Mouse (Mus musculus) spleen, embryonic (tissue): ENCODE measurements around the gene Rpl22.

Experiments
- CTCF ChIA-PET: fragments of 350-600 bp; sonication (Branson Sonifier 250); formaldehyde crosslinking; loops from one replicate; lab custom pipeline; 2022; lab: Charles Lee

Gene Rpl22

GRCm38 (mm10) chr4:152337772-152338171 lies 12.2 kb downstream of the Rpl22 start:
- CTCF ChIA-PET = no interaction called here

- CTCF ChIA-PET = interaction anchor here (0.6 kb wide), 1 partner anchor 1823 kb away, joined by 3 read pairs; no protein-coding TSS in a partner anchor
Measured at GRCm38 (mm10) chr4:152338419-152339292, 13.1 kb downstream of the Rpl22 start, which contains the start of gene Chd5. TSS of gene Chd5 (plus strand) at chr4:152338651.

GRCm38 (mm10) chr4:152339293-152339790 lies 13.8 kb downstream of the Rpl22 start:
- CTCF ChIA-PET = no interaction called here

GRCm38 (mm10) chr4:152340584-152341284 lies 15.2 kb downstream of the Rpl22 start:
- CTCF ChIA-PET = no interaction called here

GRCm38 (mm10) chr4:152343296-152343695 lies 17.8 kb downstream of the Rpl22 start:
- CTCF ChIA-PET = interaction anchor here (0.7 kb wide), 1 partner anchor 8 kb away, joined by 5 read pairs; no protein-coding TSS in a partner anchor

- CTCF ChIA-PET = no interaction called here
Measured at GRCm38 (mm10) chr4:152344651-152345050, 19.1 kb downstream of the Rpl22 start.

- CTCF ChIA-PET = no interaction called here
Measured at GRCm38 (mm10) chr4:152345120-152345889, 19.8 kb downstream of the Rpl22 start.

GRCm38 (mm10) chr4:152349837-152350381 lies 24.4 kb downstream of the Rpl22 start:
- CTCF ChIA-PET = interaction anchor here (0.6 kb wide), 1 partner anchor 19 kb away, joined by 6 read pairs; no protein-coding TSS in a partner anchor

- CTCF ChIA-PET = no interaction called here
Measured at GRCm38 (mm10) chr4:152350722-152351421, 25.3 kb downstream of the Rpl22 start.

- CTCF ChIA-PET = interaction anchor here (0.6 kb wide), 1 partner anchor 8 kb away, joined by 5 read pairs; no protein-coding TSS in a partner anchor
Measured at GRCm38 (mm10) chr4:152351422-152352305, 26.1 kb downstream of the Rpl22 start.

GRCm38 (mm10) chr4:152353886-152354637 lies 28.5 kb downstream of the Rpl22 start:
- CTCF ChIA-PET = no interaction called here

GRCm38 (mm10) chr4:152355672-152356071 lies 30.1 kb downstream of the Rpl22 start:
- CTCF ChIA-PET = no interaction called here

GRCm38 (mm10) chr4:152359700-152360099 lies 34.2 kb downstream of the Rpl22 start:
- CTCF ChIA-PET = no interaction called here

GRCm38 (mm10) chr4:152360855-152361254 lies 35.3 kb downstream of the Rpl22 start:
- CTCF ChIA-PET = no interaction called here

GRCm38 (mm10) chr4:152362180-152362579 lies 36.6 kb downstream of the Rpl22 start:
- CTCF ChIA-PET = no interaction called here

GRCm38 (mm10) chr4:152365228-152365627 lies 39.7 kb downstream of the Rpl22 start:
- CTCF ChIA-PET = no interaction called here

GRCm38 (mm10) chr4:152382528-152383252 lies 57.1 kb downstream of the Rpl22 start:
- CTCF ChIA-PET = no interaction called here
